Mouse (Mus musculus) heart, adult 8-10 months (tissue): ENCODE measurements around the gene Eef1akmt1. TPM values are rescaled to one million over a fixed set of nuclear protein-coding genes. Genes with fewer than 3 reads are reported as not detected.

ENCODE experiments used
- DNase-seq: peaks from one replicate; pipeline ENCODE4 v3.0.0; 2022; ENCODE audit warnings: low spot score
- total RNA-seq, 4 experiments: library from RNA; stranded (reverse); gene quantifications; 2 replicates each; pipeline ENCODE4 v1.2.4; 2022

Eef1akmt1 gene
- 10 to 100 TPM; 31.9 to 38.7 (median 35.1) TPM for total RNA-seq

DNA sequence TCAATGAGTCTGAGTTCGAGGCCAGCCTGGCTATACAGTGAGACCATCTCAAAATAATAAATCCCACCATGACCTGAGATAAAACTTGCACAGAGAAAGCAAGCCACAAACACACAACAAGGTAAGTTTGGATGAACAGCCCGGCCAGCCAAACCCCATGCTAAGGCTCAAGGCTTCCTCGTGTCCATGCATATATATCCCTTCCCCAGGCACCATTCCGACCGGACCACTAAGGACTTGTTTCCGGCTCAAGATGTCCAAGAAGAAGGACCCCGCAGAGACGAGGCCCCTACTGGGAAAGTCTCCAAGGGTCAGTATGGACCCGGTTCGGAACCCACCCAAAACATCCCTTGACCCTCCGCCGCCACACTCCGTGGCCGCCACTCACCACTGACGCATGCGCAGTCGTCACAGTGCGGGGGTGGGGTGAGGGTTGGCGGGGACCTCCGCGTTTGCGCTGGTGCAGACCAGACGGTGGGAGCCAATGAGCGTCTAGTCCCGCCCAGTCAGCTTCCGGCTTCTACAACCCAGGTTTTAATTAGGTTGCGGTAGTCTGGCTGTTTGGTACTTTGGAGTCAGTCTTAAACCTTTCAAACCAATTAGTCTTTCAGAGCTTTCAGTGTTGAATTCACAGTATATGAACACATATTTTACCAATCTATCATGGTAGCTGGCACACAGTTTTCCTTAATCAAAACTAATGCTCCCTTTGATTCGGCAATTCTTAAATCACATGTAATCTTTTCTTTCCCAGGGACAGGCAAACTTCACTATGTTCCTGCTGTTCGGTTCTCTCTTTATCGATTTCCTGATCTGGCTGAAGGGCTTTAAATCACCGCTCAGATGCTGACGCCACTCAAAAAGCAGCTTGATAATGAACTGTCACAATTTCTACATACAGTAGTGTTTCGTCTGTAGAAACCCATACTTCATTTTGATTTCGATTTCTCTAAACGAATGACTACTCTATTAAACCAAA is at the start of gene Eef1akmt1:
Gene Eef1akmt1, minus strand, starts transcription at position 458 of the 979 bp plus-strand sequence.
- DNase-seq: peak; percentile 95

DNA sequence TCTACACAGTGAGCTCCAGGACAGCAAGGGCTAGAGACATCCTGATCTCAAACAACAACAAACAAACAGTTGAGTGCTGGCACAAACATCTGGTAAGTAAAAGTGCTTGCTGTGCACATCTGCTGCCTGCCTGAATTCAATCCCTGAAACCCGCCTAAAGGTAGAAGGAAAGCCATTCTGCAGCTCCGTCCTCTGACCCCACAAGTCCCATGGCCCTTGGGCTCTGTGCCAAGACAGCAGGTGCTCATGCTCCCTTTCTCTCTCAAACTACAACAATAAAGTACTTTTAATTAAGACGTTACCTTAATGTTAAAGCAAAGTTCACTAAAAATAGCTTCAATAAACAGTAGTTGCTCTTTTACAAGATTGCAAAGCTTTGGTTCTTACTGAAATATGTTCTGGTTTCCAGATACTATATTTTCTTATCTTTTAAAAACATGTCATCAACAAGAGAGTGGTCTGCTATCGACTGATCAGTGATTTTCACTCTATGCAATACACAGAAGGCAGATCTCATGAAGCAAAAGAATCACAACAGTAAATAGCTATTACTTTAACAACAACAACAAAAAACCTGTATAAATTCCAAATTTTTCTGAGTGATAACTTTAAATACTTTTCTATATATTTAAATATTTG is 49.3 kb upstream of the Eef1akmt1 start:
- no peak for DNase-seq

DNA sequence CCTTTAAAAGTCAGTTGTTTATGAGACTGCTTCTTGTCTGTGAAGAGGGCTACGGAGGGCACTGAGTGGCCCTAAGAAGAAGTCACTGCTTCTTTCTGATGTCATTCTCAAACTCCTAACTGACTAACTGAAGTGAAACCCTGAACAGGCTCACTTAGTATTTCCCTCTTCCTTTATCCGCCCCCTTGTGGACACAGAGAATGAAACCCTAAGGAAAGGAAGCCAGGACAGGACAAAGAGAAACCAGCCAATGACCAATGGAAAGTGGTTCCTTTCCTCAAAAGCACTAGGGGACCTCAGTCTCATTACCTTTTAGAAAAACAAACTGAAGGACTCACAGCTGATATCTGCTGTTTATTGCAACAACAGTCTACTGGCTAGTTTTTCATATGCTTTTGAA is 48.1 kb upstream of the Eef1akmt1 start:
- DNase-seq: peak; percentile 76

DNA sequence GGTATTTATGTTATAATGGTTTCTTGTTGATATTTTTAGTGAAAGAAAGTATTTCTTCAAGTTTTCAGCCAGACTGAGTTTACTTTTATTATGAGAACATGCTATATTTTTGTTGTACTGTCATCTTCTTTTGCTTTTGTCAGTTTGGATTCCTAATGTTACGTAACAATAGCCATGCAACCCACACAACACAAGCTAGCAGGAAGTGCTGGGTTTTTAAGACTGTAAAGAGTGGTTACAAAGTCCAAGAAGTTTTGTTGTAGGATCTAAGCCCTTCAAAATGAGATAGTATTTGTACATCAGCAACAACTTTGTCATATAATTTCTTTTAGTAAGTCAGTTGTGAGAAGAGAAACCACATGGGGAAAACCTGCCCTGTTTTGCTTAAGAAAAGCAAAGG is 46.3 kb upstream of the Eef1akmt1 start:
- no peak for DNase-seq

DNA sequence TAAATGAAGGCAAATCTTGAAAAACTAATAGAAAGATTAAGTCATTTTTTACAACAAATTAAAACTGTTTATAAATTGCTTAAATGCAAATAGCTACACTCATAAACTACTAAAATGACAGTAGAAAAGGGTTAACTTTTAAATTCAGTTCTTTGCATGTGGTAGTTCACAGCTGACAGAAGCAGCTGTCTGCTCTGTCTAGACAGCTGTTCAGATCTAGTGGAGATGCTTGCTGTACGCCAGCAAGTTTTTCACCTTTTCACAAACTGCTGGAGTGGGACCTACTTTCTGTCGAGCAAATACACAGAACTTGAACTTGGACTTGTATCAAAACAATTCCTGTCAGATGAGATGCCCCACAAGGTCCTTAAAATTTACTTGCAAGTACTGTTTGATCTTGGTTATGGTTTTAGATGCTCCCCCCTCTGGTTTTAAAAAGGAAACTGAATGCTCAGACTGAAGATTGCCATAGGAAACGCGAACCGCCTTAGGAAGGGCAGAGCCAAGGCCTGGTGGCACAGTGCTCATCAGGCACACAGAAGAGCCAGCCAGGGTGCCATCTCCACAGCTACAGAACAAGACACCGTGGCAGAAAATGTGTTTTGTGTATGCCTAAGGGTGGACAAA is 45.0 kb upstream of the Eef1akmt1 start:
- no peak for DNase-seq

DNA sequence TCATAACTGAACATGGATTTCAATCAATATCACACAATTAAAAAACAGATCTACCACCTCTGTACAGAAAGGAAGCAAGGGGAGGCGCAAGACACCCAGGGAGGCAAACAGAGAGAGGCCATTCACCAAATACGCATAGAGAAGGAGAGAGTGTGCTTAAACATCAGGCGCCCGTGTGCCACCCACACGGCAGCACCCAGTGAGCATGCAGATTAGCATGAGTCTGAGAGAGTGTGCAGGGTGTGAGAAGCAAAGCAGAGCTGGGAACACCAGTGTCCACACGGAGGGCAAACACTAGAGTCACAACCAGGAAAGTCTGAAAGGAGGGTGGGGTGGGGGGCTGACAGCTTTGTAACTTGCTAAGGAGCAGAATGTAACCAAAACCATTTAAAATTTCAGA is 44.4 kb upstream of the Eef1akmt1 start:
- no peak for DNase-seq

DNA sequence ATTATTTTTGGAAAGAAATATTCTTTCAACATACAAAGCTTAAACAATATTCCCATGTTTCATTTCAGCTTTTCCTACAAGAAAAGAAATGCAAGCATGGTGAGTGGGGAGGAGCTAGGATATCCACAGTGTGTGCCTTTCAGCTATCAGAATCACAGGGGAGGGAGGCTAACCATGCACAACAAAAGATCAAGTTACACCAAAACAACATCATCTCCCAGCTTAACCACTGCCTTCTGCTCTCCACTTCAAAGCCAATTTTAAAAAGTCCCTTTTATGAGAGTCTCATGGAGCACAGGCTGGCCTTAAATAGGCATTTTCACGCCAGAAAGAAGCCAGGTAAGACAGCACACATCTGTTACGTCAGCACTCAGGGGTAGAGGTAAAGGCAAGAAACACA is 39.6 kb upstream of the Eef1akmt1 start:
- no peak for DNase-seq

DNA sequence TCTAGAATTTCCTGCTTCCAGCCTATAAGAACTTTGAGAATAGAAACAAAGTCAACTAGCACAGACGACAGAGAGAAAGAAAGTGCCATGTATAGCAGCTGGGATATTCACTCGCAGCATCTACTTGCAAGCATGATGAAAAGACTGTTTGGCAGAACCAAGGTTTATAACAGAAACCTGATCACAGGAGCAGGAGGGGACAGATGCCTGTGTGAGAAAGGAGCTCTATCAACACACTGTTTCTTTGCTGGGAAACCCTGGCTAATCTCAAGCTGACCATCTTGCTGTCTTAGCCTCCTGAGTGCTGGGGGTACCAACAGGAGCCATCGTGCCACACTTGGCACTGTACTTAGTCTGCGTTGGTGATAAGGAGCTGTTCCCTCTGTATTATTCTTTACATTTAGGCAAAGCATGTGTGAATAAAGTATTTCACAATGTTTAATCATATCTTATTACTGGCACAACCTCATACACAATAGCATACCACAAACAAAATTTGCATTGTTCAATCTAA is 38.5 kb upstream of the Eef1akmt1 start:
- no peak for DNase-seq

DNA sequence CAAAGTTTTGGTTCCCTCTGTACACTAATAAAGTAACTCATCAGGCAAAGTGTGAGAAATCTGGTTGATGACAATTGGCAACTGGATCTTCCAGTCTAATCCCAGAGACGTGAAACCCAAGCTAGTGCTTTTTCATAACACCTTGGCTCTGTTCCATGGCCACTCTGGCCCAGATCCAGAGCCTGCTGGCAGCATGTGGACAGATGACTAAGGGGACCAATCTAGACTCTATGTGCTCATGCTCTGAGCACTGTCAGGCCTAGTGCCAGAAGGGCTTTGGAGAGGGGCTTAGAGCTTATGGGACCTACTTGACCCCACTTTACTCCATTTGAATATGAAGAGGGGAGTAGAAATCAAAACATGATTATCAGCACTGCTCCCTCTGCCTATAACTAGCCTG is 36.1 kb upstream of the Eef1akmt1 start:
- peak; percentile 94 for DNase-seq

DNA sequence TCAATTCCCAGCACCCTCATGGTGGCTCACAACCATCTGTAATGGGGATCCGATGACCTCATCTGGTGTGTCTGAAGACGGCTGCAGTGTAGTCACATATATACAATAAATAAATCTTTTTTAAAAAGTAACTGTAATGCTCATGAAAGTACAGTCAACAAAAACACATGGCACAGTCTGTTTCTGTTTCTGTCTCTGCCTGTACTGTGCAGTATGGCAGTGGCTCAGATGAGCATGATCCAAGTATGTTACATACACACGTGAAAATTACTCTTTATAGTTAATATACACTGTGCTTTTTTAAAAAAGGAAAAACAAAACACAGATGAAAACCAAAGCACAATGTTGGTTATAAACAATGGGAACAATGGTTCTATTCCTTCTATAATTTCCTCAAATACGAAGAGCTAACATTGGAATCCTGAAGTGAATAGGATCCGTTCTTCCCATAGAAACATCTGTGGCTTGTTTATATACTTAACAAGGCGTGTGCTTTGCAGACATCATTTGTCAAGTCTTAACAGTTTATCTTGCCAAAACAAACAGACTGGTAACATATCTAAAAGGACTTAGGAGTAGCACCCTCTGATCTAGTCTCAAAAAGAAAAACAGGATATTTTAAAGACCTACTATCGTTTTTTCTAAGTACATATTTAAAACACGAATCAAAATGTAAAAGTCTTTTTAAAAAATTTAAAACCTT is 35.4 kb upstream of the Eef1akmt1 start:
- DNase-seq: no peak

DNA sequence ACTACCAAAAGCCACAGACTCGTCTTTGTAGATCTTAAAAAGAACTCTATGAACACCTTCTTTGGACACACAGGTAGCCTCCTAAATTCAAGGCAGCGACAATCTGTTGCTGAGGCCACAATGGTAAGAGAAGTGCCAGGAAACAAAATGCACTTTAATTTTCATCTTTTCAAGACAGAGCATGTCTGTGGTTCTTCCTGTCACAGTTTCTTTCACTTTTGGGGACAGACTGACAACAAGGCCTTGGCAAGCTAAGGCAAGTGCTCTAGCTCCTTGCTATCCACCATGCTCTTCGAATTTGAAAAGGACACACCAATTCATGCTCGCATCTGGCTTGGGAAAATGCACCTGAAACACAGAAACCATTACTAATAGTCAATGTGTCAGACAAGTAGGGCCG is 21.9 kb upstream of the Eef1akmt1 start:
- DNase-seq: no peak

DNA sequence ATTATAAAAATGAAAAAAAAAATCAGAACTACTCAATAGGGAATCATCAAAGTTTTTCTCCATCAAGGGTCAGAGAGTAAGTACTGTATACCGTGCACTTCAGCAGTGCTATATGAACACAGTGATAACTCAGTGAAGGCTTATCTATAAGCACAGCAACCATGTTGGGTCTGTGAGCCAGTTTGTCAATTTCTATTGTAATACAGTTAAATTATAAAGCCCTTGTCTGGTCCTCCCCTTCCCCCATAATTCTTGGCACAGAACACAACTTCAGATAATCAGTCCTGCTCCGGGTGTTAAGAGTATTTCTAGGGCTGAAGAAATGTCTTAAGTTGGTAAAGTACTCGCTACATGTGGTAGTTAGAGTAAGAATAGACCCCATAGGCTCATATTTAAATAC is 20.4 kb upstream of the Eef1akmt1 start:
- DNase-seq: no peak

DNA sequence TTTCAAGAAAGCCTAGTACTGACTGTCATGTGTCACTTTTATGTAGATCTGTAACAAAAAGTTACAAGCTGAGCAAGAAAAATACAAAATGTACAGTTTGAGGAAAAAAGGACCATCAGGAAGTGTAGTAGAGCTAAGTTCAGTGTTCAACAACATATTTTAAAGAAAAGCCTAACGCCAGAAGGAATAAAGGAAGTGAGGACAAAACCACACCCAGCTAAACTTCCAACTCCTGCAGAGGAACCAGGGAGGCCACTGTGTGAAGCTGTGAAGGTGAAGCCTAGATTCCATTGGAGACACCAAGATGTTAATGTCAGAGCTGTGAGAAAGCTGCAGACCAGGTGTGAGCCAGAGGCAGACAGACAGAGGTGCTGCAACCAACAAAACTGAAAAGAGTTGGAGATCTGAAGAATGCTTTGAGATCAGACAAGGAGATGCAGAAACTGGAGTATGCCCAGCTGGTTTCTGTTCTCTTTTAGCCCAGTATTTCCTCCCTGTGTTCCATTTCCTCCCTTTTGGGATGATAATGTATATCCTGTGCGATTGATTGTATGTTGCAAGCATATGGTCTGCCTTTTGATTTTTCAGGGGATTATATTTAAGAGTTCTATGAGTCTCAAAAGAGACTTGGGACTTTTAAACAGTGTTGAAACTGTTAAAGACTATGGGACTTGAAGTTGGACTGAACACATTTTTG is 5.1 kb upstream of the Eef1akmt1 start:
- DNase-seq: no peak

DNA sequence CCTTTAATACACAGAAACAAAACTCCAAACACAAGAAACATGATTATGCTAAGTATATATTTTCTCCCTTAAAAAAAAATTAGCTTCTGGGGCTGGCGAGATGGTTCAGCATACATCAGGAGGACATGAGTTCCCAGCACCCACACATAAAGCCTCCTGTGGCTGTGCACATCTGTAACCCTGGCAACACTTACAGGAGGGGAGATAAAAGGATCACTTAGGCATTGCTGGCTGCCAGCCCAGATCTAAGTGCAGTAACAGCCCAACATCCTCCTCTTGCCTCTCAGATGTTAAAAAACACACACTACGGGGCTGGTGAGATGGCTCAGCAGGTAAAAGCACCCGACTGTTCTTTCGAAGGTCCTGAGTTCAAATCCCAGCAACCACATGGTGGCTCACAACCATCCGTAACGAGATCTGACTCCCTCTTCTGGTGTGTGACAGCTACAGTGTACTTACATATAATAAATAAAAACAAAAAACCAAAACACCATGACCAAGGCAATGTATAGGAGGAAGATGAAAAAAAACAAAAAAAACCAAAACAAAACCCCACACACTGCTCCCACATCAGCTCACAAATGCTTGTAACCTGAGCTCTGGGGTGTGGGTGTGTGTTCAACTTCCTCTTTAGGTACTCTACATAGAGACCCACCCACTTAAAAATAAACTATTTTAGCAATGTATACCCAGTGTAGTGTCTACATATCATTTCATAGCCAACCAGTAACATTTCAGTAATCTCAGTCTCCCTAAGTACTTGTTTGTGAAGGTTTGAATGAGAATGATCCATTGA is 3.6 kb upstream of the Eef1akmt1 start:
- DNase-seq: no peak

DNA sequence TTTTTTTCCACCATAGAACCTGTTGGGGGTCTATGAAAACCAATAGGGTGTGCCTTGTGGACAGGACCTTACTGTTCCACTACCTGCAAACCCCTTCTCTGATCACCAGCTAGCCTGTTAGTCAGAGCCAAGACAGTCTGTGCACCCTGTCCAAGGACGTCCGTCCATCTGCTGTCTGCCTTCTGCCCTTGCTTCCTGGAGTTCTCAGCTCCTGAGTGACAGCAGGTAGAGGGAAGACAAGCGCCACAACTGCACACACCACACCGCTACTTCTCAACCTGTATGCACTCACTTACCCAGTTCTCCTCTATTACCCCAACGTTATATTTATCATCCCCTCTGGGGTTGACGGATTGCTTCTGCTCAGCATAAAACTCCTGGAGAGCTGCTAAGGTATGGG is 5.8 kb downstream of the Eef1akmt1 start:
- no peak for DNase-seq

DNA sequence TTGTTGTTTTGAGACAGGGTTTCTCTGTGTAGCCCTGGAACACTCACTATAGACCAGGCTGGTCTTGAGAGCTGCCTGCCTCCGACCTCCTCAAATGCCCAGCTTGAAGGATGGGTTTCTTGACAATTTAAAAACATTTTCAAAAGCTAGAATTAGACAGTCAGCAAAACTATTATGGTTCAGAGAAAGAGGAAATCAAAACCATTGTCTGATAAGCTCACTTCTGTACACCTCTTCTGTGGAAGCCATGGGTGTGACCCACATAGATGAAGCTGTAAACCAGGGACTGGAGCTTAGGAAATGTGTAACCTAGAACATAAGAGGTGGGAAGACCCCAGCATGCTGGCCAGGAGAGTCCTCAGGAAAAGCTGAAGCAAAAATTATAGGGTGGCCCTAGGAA is 14.5 kb downstream of the Eef1akmt1 start:
- DNase-seq: no peak

DNA sequence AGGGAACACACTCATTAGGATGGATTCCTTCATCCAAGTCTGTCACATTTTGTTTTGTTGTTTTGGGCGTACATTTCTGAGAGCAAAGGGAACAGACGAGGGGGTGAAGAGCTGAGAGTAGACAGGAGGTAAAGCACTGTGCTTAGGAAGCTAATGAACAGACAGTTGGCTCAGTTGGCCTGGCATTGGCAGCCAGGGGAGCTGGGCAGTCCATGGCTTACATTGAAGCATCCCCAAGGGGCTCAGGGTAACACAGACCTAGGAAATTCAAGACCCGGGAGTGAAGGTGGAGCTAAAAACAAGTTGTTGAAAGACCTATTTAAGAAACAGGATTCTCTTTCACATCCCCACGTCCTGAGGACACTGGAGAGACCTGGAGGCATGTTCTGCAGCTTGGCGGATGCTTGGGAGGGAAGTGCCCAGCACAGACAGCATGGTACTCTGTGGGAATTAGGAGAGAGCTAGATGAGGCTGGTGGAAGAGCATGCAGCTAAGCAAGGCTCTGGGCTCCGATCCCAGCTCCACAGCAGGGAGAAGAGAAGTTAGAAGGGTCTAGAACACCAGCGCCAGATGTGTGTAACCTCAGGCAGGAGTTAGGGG is 15.8 kb downstream of the Eef1akmt1 start:
- no peak for DNase-seq

DNA sequence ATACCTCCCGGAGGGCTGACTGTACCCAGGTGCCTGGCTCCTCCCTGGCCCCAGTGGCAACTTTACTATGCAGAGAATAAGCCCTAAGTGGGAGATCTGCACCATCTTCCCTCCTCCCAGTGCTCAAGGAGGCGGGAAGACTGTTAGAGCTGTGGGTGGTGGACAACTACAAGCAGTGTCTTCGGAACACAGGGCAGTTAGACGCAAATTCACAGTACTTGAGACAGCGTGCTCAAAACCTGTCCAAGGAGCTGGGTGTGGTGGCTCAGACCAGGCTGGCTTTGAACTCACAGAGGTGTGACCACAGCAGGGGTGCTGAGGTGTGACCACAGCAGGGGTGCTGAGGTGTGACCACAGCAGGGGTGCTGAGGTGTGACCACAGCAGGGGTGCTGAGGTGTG is 17.0 kb downstream of the Eef1akmt1 start:
- DNase-seq: no peak

DNA sequence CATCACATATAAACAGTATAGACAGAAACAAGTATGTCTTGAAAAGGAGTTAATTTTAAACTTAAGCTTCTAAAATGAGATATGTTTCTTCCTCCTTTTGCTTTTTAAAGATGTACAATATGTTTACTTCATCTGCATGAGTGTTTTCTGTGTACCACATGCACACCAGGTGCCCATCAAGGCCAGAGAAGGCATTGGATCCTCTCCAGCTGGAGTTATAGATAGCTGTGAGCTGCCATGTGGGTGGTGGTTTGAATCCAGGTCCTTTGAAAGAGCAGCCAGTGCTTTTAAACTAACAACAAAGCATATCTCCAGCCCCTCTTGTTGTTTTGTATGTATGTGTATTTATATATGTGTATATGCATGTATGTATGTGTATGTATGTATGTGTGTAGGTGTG is 18.5 kb downstream of the Eef1akmt1 start:
- DNase-seq: no peak

DNA sequence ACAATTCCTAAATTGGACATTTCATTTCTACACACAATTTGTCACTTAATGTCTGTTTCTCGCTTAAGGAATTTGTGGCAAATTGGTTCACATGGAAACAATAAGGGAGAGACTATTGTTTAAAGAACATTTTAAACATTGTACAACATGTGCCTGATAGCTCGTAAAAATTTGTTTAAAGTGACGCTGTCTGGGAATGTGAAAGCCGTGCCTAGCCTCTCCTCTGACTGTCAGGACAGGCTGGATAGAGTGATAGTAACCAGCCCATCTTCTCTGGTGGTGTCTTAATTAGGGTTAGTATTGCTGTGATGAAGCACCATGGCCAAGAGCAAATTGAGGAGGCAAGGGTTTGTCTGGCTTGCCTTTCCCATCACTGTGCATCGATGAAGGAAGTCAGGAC is 24.4 kb downstream of the Eef1akmt1 start:
- no peak for DNase-seq
